Mouse (Mus musculus) E14TG2a.4 (cell line): Measurements from ENCODE around the gene Ndufab1.

Source experiments
- CTCF ChIP-seq: conservative IDR thresholded peaks from 2 replicates; pipeline ENCODE4 v1.5.1; 2014; ENCODE audit warnings: low read length
- NANOG ChIP-seq: IDR thresholded peaks from 2 replicates; pipeline ENCODE4 v1.6.1; 2014; ENCODE audit warnings: borderline replicate concordance, low read length, mixed read lengths

DNA sequence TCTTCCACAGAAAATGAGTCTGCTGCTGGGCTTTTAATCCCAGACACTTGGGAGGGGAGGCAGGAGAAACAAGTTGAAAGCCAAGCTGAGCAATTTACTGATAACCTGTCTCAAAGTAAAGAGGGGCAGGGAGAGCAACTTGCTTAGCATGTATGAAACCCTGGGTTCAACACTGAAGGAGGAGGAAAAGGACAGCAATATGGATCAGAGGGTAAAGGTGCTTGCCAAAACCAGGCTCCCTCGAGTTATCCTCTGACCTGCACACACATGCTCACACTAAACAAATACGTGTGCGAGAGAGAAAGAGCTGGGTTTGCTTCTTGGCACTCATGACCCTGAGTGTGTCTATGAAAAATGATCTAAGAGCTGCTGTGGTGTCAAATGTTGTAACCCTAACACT is 3.7 kb downstream of the Ndufab1 start:
- TF ChIP-seq CTCF (no peak), NANOG (no peak)
